Mouse (Mus musculus) liver, embryonic 14.5 days (tissue): ENCODE measurements around the gene Cenpu.
A peak's percentile ranks its signal among the peaks of the same experiment; 100 is the strongest.

Experiments
- CTCF ChIP-seq: IDR thresholded peaks from 2 replicates; pipeline ENCODE4 v1.5.1; 2016; ENCODE audit warnings: antibody characterized with exemption, low read depth, control low read depth
- EP300 ChIP-seq: IDR thresholded peaks from 2 replicates; pipeline ENCODE4 v1.6.1; 2016; ENCODE audit warnings: antibody characterized with exemption, low read depth

- TF ChIP-seq CTCF: no peak
- TF ChIP-seq EP300: peak; percentile 12; the same call in 1 of the 2 replicates
Observed at GRCm38 (mm10) chr8:46599314-46599904, 47.6 kb downstream of the Cenpu start.
